Mouse (Mus musculus) lung, postnatal 4 days (tissue): Measurements from ENCODE around the gene 4931409K22Rik.
"Not testable (repeated sequence)": the region's sequence is repeated elsewhere in the genome, so short reads cannot be mapped to it uniquely, and the experiment has no call there.

Experiments
- DNase-seq, 2 experiments: peaks; one replicate each; pipeline ENCODE4 v3.0.0; 2021

4931409K22Rik gene

GRCm38 (mm10) chr5:24592471-24593160 lies 36.0 kb upstream of the 4931409K22Rik start:
- DNase-seq = peak in 1 of 2 experiments; percentile 28

GRCm38 (mm10) chr5:24591796-24592470 lies 35.3 kb upstream of the 4931409K22Rik start:
- DNase-seq = peak in 1 of 2 experiments; percentile 38

- peak; percentile 35 to 43 for DNase-seq
Observed at GRCm38 (mm10) chr5:24591268-24591721, 34.7 kb upstream of the 4931409K22Rik start.

GRCm38 (mm10) chr5:24589511-24590500 lies 33.2 kb upstream of the 4931409K22Rik start:
- no peak for DNase-seq

GRCm38 (mm10) chr5:24587200-24587577 lies 30.6 kb upstream of the 4931409K22Rik start:
- no peak for DNase-seq

- DNase-seq = peak; percentile 87 to 88
Observed at GRCm38 (mm10) chr5:24586547-24587199, 30.1 kb upstream of the 4931409K22Rik start, which contains the start of gene Chpf2. Chpf2 (plus strand) TSS chr5:24586741.

GRCm38 (mm10) chr5:24586106-24586505 lies 29.5 kb upstream of the 4931409K22Rik start:
- no peak for DNase-seq

GRCm38 (mm10) chr5:24578109-24578963 lies 21.7 kb upstream of the 4931409K22Rik start:
- no peak for DNase-seq

- DNase-seq = peak; percentile 100
Observed at GRCm38 (mm10) chr5:24577183-24577929, 20.7 kb upstream of the 4931409K22Rik start, which contains the start of gene Abcf2. Abcf2 (minus strand) TSS chr5:24577467.

GRCm38 (mm10) chr5:24576801-24577182 lies 20.2 kb upstream of the 4931409K22Rik start:
- no peak for DNase-seq

GRCm38 (mm10) chr5:24575948-24576347 lies 19.3 kb upstream of the 4931409K22Rik start:
- DNase-seq = no peak

GRCm38 (mm10) chr5:24555335-24555734 lies 1.3 kb downstream of the 4931409K22Rik start:
- not testable (repeated sequence) for DNase-seq

- no peak for DNase-seq
Observed at GRCm38 (mm10) chr5:24553621-24554244, 2.9 kb downstream of the 4931409K22Rik start.

GRCm38 (mm10) chr5:24551317-24551688 lies 5.3 kb downstream of the 4931409K22Rik start:
- no peak for DNase-seq

GRCm38 (mm10) chr5:24550598-24551316 lies 5.9 kb downstream of the 4931409K22Rik start:
- peak; percentile 61 to 70 for DNase-seq

GRCm38 (mm10) chr5:24542643-24543042 lies 14.0 kb downstream of the 4931409K22Rik start:
- DNase-seq = no peak

- no peak for DNase-seq
Observed at GRCm38 (mm10) chr5:24541144-24541569, 15.5 kb downstream of the 4931409K22Rik start.

- peak; percentile 60 to 67 for DNase-seq
Observed at GRCm38 (mm10) chr5:24540387-24541143, 16.0 kb downstream of the 4931409K22Rik start, which contains the start of gene Asb10. Asb10 (minus strand) TSS chr5:24540978.
